Mouse (Mus musculus) thymus, adult 2 months (tissue): ENCODE measurements around the gene Usp36.
A peak's percentile ranks its signal among the peaks of the same experiment; 100 is the strongest.

Experiments used
- CTCF ChIP-seq: fragments of 200-500 bp; IDR thresholded peaks from 2 replicates; pipeline ENCODE4 v1.5.1; 2012; ENCODE audit warnings: mild to moderate bottlenecking, control low read depth, low read length, moderate library complexity, borderline replicate concordance; ENCODE audit not compliant: control insufficient read depth, poor library complexity, insufficient read depth; ENCODE audit errors: extremely low read depth
- POLR2A ChIP-seq: fragments of 200-500 bp; IDR thresholded peaks from 2 replicates; pipeline ENCODE4 v1.6.1; 2012; ENCODE audit warnings: mild to moderate bottlenecking, low read length, control low read depth, moderate library complexity; ENCODE audit not compliant: control insufficient read depth, poor library complexity, insufficient read depth; ENCODE audit errors: extremely low read depth

DNA sequence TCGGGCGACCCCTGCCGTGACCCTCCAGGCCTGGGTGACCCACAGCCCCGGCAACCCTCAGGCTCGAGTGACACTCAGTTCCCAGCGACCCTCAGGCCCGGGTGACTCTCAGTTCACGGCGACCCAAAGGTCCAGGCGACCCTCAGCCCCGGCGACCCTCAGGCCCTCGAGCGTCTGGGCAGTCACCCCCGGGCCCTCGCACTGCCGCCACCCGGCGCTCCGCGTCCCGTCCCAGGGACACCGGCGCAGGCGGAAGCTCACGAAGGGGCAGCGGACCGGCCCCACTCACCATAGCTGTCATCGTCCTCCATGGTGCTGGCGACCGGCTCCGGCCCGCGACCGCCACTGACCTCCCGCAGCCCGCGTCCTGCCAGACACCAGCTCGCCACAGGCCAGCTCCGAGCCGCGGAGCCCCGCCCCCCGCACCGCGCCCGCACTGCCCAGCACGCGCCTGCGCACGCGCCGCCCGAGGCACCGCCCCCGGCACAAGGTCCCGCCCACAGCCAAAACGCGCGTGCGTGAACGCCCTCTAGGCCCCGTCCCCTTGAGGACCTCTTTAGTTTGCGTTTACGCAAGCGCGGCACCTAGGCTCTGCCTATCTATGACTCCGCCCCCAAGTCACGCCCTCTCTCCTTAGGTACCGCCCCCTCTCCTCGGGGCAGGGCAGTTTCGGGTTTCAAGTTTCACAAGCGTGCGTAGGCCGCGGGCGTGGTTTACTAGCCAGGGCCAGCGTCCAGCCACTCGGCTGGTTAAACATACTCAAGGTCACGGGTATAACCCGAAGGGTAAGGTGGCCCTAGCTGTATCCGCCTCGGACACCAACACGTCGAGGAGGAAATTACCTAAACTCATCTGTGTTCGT lies 41.7 kb downstream of the Usp36 start, which contains the start of gene Cyth1:
- TF ChIP-seq POLR2A (peak; percentile 80), CTCF (peak; percentile 67; the same call in 1 of the 2 replicates)
